Mouse (Mus musculus) kidney, postnatal 14 days (tissue): ENCODE data around the gene Gm4513.
"Not testable (repeated sequence)": the region's sequence is repeated elsewhere in the genome, so short reads cannot be mapped to it uniquely, and the experiment has no call there.

ENCODE experiments used
- DNase-seq: peaks from one replicate; pipeline ENCODE4 v3.0.0; 2022; ENCODE audit warnings: mixed read lengths

Gene Gm4513

DNA sequence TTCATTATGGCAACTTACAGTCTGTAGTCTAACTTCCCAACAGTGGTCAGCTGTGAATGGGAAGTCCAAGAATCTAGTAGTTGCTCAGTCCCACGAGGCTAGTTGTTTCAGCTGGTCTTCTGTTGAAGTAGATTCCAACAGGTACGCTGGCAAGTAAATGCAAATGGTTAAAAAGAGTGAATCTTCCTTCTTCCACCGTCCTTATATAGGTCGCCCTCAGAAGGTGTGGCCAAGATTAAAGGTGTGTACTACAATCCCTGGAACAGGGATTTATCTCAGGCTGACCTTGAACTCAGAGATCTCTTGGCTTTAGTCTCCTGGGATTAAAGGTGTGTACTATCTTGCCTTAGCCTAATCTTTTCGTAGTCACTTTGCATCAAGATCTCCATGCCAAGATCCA is at the start of gene Gm4513:
Gene Gm4513, minus strand, starts transcription at position 101 of the 400 bp plus-strand sequence.
- not testable (repeated sequence) for DNase-seq

DNA sequence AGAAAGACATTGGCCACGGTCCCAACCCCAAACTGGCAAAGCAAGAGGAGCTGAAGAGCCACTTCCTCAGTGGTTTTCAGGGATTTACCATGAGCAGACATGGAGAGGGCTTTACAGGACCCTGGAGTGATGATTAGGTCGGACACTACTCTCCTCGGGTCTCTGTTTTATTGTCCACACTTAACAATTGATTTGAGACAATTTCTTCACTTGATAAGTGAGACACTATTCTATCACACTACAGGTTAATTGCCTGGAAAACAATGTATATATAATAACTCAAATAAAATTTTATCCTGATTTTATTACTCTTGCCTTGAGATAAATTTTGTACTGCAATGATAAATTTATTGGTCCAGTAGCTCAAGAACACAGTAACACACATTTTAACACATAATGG is 22.7 kb downstream of the Gm4513 start, which contains the start of gene Gm4141:
Gene Gm4141, minus strand, starts transcription at position 101 of the 400 bp plus-strand sequence.
- DNase-seq, result not testable (repeated sequence)

DNA sequence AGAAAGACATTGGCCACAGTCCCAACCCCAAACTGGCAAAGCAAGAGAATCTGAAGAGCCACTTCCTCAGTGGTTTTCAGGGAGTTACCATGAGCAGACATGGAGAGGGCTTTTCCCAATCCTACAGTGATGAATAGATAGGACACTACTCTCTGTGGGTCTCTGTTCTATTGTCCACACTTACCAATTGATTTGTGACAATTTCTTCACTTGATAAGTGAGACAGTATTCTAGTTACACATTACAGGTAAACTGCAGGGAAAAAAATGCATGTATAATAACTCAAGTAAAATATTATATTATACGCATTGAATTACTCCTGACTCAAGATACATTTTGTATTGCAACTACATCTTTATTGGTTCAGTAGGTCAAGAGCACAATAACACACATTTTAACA is 53.2 kb downstream of the Gm4513 start, which contains the start of gene Gm5726:
Gene Gm5726, minus strand, starts transcription at position 101 of the 400 bp plus-strand sequence.
- not testable (repeated sequence) for DNase-seq
